ENCODE assay signal across 8 mouse cellular contexts in genomic region chr17:56614391-56615135, GRCm38 (mm10). TPM values are rescaled to one million over a fixed set of nuclear protein-coding genes. Genes with fewer than 3 reads are reported as not detected.
A peak's percentile ranks its signal among the peaks of the same experiment; 100 is the strongest.
DNase-seq lines count a peak whose midpoint lies in the region; ATAC-seq and TF ChIP-seq lines count a peak whose summit lies in the region.

No protein-coding gene starts in this region.

- H3K27me3 ChIP-seq in kidney, embryonic 14.5 days (ENCODE audit: control insufficient read depth, insufficient read depth, low read length), result no peaks in the 10 kb centered on the region
- H3K27me3 ChIP-seq in forebrain, postnatal 0 days (ENCODE audit: insufficient read depth, low read length), result no peaks in the 10 kb centered on the region
- H3K27me3 ChIP-seq in liver, adult 2 months (ENCODE audit: control insufficient read depth, insufficient read depth, low read length), result no peaks in the 10 kb centered on the region

- peak overlapping the region; percentile 78 for H3K4me3 ChIP-seq in kidney, embryonic 14.5 days (ENCODE audit: low read length)
- peak overlapping the region; percentile 59 for H3K4me3 ChIP-seq in forebrain, postnatal 0 days (ENCODE audit: low read depth, low read length)
- H3K4me3 ChIP-seq in liver, adult 2 months (ENCODE audit: insufficient read depth, low read depth, low read length), result peak overlapping the region; percentile 90

- 22% methylated on average over 14 of the region's 14 CpGs for WGBS in kidney, embryonic 14.5 days
- WGBS in forebrain, postnatal 0 days, result 28% methylated on average over 14 of the region's 14 CpGs
- 11% methylated on average over 14 of the region's 14 CpGs for WGBS in liver, adult 2 months

- peak overlapping the region; percentile 86 for H3K4me2 ChIP-seq in kidney, embryonic 14.5 days (replicated peaks; ENCODE audit: low read depth, low read length)
- peak overlapping the region; percentile 53 for H3K4me2 ChIP-seq in forebrain, postnatal 0 days (ENCODE audit: low read depth)

- peaks cover 55% of the 10 kb centered on the region for H3K36me3 ChIP-seq in kidney, embryonic 14.5 days (ENCODE audit: control insufficient read depth, insufficient read depth, low read length)
- peaks cover 48% of the 10 kb centered on the region for H3K36me3 ChIP-seq in forebrain, postnatal 0 days (ENCODE audit: insufficient read depth)
- peaks cover 1% of the 10 kb centered on the region; the same call in 1 of the 2 replicates for H3K36me3 ChIP-seq in liver, adult 2 months (ENCODE audit: control insufficient read depth, insufficient read depth, low read length)

- no peak; the same call in 1 of the 2 replicates for TF ChIP-seq CTCF in forebrain, postnatal 0 days (IDR thresholded peaks at IDR 0.05; ENCODE audit: low read depth)
- no peak for TF ChIP-seq CTCF in liver, adult 2 months (IDR thresholded peaks at IDR 0.05; ENCODE audit: low read depth, low read length)

- peak overlapping the region; percentile 87 for H3K9ac ChIP-seq in kidney, embryonic 14.5 days (ENCODE audit: low read depth, low read length)
- H3K9ac ChIP-seq in forebrain, postnatal 0 days, result peak overlapping the region; percentile 74
- H3K9ac ChIP-seq in liver, adult 2 months (ENCODE audit: low read depth, low read length), result peak overlapping the region; percentile 93

- DNase-seq in kidney, adult 8-10 months, result no peak
- peak; percentile 67 for DNase-seq in MN1 (ENCODE audit: low spot score)
- DNase-seq in forebrain, postnatal 0 days, result no peak
- DNase-seq in liver, adult 2 months (ENCODE audit: extremely low read depth, low read depth, low spot score), result peak; percentile 31
- no peak for DNase-seq in retina, embryonic 14.5 days (ENCODE audit: low spot score)
- no peak for DNase-seq in gastrocnemius, postnatal 25 days
- DNase-seq in yolk sac, embryonic 10.5 days (ENCODE audit: low spot score), result no peak

- no peak for ATAC-seq in kidney, embryonic 14.5 days (ENCODE audit: low FRiP score, low TSS enrichment)
- ATAC-seq in forebrain, postnatal 0 days, result no peak

- H3K9me3 ChIP-seq in kidney, embryonic 14.5 days (ENCODE audit: control insufficient read depth, low read length), result no peaks in the 10 kb centered on the region
- no peaks in the 10 kb centered on the region for H3K9me3 ChIP-seq in forebrain, postnatal 0 days (ENCODE audit: low read length)

- peaks cover 11% of the 10 kb centered on the region; the same call in 1 of the 2 replicates for H3K79me2 ChIP-seq in liver, adult 2 months (ENCODE audit: control insufficient read depth, insufficient read depth, low read length)

- no peak overlapping the region for H3K27ac ChIP-seq in kidney, embryonic 14.5 days (ENCODE audit: low read depth, low read length)
- H3K27ac ChIP-seq in forebrain, postnatal 0 days (ENCODE audit: low read depth, low read length), result peak overlapping the region; percentile 96
- no peak overlapping the region; the same call in 1 of the 2 replicates for H3K27ac ChIP-seq in liver, adult 2 months (replicated peaks; ENCODE audit: insufficient read depth, low read depth, low read length)

- TF ChIP-seq POLR2A in liver, adult 2 months (IDR thresholded peaks at IDR 0.05; ENCODE audit: extremely low read depth, insufficient read depth, low read length), result no peak

- H3K4me1 ChIP-seq in kidney, embryonic 14.5 days (ENCODE audit: control insufficient read depth, insufficient read depth, low read length), result peaks cover 12% of the 10 kb centered on the region
- H3K4me1 ChIP-seq in forebrain, postnatal 0 days (ENCODE audit: insufficient read depth), result peaks cover 10% of the 10 kb centered on the region
- H3K4me1 ChIP-seq in liver, adult 2 months (ENCODE audit: control insufficient read depth, insufficient read depth, low read length), result peaks cover 14% of the 10 kb centered on the region

RNA-seq across cellular contexts. Expression of gene Rpl36, which starts 1.3 kb away (rescaled TPM):
- 2,148 and 2,776 TPM in 2 replicates for polyA plus RNA-seq in kidney, embryonic 14.5 days (2014; fragmentation: Nextera tagmentation; extraction: Ambion mirVana)
- 807 and 1,399 TPM in 2 replicates for total RNA-seq in forebrain, postnatal 0 days (2014; rRNA removed)
- polyA plus RNA-seq in forebrain, postnatal 0 days (2015; fragmentation: Nextera tagmentation; extraction: Ambion mirVana), result 1,145 and 1,575 TPM in 2 replicates
- 820 and 1,038 TPM in 2 replicates for total RNA-seq in liver, adult 2 months (2014; rRNA removed)
- 845 and 1,134 TPM in 2 replicates for polyA plus RNA-seq in liver, adult 2 months (2012; rRNA removed)
- total RNA-seq in gastrocnemius, postnatal 25 days (2021), result 100 to 1,000 TPM; 502 to 523 TPM

RNA-seq across cellular contexts. Expression of gene 2410015M20Rik, which starts 5.0 kb away (rescaled TPM):
- polyA plus RNA-seq in kidney, embryonic 14.5 days (2014; fragmentation: Nextera tagmentation; extraction: Ambion mirVana), result 234 and 245 TPM in 2 replicates
- total RNA-seq in forebrain, postnatal 0 days (2014; rRNA removed), result 66.0 and 124 TPM in 2 replicates
- 208 and 263 TPM in 2 replicates for polyA plus RNA-seq in forebrain, postnatal 0 days (2015; fragmentation: Nextera tagmentation; extraction: Ambion mirVana)
- total RNA-seq in liver, adult 2 months (2014; rRNA removed), result 201 and 208 TPM in 2 replicates
- polyA plus RNA-seq in liver, adult 2 months (2012; rRNA removed), result 214 and 259 TPM in 2 replicates
- total RNA-seq in gastrocnemius, postnatal 25 days (2021), result 100 to 1,000 TPM; 147 to 152 TPM

RNA-seq across cellular contexts. Expression of gene Lonp1, which starts 12.1 kb away (rescaled TPM):
- 45.9 and 63.2 TPM in 2 replicates for polyA plus RNA-seq in kidney, embryonic 14.5 days (2014; fragmentation: Nextera tagmentation; extraction: Ambion mirVana)
- 64.9 and 76.3 TPM in 2 replicates for total RNA-seq in forebrain, postnatal 0 days (2014; rRNA removed)
- polyA plus RNA-seq in forebrain, postnatal 0 days (2015; fragmentation: Nextera tagmentation; extraction: Ambion mirVana), result 34.2 and 38.2 TPM in 2 replicates
- total RNA-seq in liver, adult 2 months (2014; rRNA removed), result 81.0 and 89.5 TPM in 2 replicates
- 124 and 129 TPM in 2 replicates for polyA plus RNA-seq in liver, adult 2 months (2012; rRNA removed)
- total RNA-seq in gastrocnemius, postnatal 25 days (2021), result 10 to 100 TPM; 53.4 to 64.4 TPM

RNA-seq across cellular contexts. Expression of gene Catsperd, which starts 13.4 kb away (rescaled TPM):
- polyA plus RNA-seq in kidney, embryonic 14.5 days (2014; fragmentation: Nextera tagmentation; extraction: Ambion mirVana), result 1.2 and 1.3 TPM in 2 replicates
- total RNA-seq in forebrain, postnatal 0 days (2014; rRNA removed), result 0.81 and 1.5 TPM in 2 replicates
- polyA plus RNA-seq in forebrain, postnatal 0 days (2015; fragmentation: Nextera tagmentation; extraction: Ambion mirVana), result 0.94 and 1.2 TPM in 2 replicates
- total RNA-seq in liver, adult 2 months (2014; rRNA removed), result 1.0 and 1.1 TPM in 2 replicates
- 0.70 and 4.0 TPM in 2 replicates for polyA plus RNA-seq in liver, adult 2 months (2012; rRNA removed)
- not detected for total RNA-seq in gastrocnemius, postnatal 25 days (2021)

RNA-seq across cellular contexts. Expression of gene Safb, which starts 29.9 kb away (rescaled TPM):
- 81.2 and 102 TPM in 2 replicates for polyA plus RNA-seq in kidney, embryonic 14.5 days (2014; fragmentation: Nextera tagmentation; extraction: Ambion mirVana)
- total RNA-seq in forebrain, postnatal 0 days (2014; rRNA removed), result 56.0 and 71.7 TPM in 2 replicates
- polyA plus RNA-seq in forebrain, postnatal 0 days (2015; fragmentation: Nextera tagmentation; extraction: Ambion mirVana), result 61.8 and 82.8 TPM in 2 replicates
- 20.8 and 22.9 TPM in 2 replicates for total RNA-seq in liver, adult 2 months (2014; rRNA removed)
- 36.6 and 56.2 TPM in 2 replicates for polyA plus RNA-seq in liver, adult 2 months (2012; rRNA removed)
- 10 to 100 TPM; 36.8 to 43.8 TPM for total RNA-seq in gastrocnemius, postnatal 25 days (2021)

Comparison
In these comparisons a context has a peak if more than half of its experiments do, and no peak if none do; other contexts are left out.
1. DNase-seq: peak in MN1 (single experiment) and liver, adult 2 months (single experiment); none in kidney, adult 8-10 months (0 of 2), forebrain, postnatal 0 days (single experiment), retina, embryonic 14.5 days (single experiment), gastrocnemius, postnatal 25 days (single experiment) and yolk sac, embryonic 10.5 days (single experiment).
2. Peak in every context shown above with its lines, with median percentiles within 50 percentile points of each other: H3K4me3 ChIP-seq and H3K9ac ChIP-seq.